21 mouse cellular contexts compared by ENCODE assay signal in the genomic region with DNA sequence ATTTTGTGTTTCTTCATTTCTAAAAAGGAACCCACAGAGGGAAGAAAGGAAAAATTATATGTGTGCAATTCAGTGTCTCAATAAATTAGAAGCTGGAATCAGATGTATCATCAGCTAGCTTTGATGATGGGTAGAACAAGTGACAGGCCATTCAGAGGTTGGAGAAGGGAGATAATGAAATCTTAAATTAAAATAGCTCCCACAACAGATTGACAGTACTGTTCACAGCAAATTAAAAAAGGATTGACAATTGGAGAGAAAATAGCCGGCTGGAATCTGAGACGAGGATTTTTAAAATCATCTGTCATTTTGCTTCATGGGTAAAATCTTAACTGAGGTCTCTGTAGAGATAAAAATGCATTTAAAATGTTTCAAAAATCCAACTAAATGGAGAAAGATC.
A peak's percentile ranks its signal among the peaks of the same experiment; 100 is the strongest.
DNase-seq lines count a peak whose midpoint lies in the region; ATAC-seq and TF ChIP-seq lines count a peak whose summit lies in the region.
"Had no signal": no experiment of that assay in that cellular context is flagged by ENCODE, and none has a peak within 500 bp of the region (broad histone marks: within the 10 kb centered on the region; RNA-seq: fewer than 3 reads in every experiment).

No protein-coding gene starts in this region.

- H3K9me3 ChIP-seq in forebrain, embryonic 15.5 days = no peaks in the 10 kb centered on the region
- no peaks in the 10 kb centered on the region for H3K9me3 ChIP-seq in forebrain, embryonic 12.5 days
- H3K9me3 ChIP-seq in forebrain, embryonic 16.5 days (ENCODE audit: control insufficient read depth, low read length) = no peaks in the 10 kb centered on the region
- H3K9me3 ChIP-seq: embryonic facial prominence, embryonic 12.5 days; heart, embryonic 13.5 days had no signal

- no peaks in the 10 kb centered on the region for H3K27me3 ChIP-seq in forebrain, embryonic 15.5 days
- H3K27me3 ChIP-seq in forebrain, embryonic 12.5 days = no peaks in the 10 kb centered on the region
- no peaks in the 10 kb centered on the region for H3K27me3 ChIP-seq in forebrain, embryonic 16.5 days (replicated peaks; ENCODE audit: control insufficient read depth, insufficient read depth, low read length)
- H3K27me3 ChIP-seq: CH12.LX; embryonic facial prominence, embryonic 12.5 days; heart, embryonic 13.5 days had no signal

- peak overlapping the region; percentile 68 for H3K27ac ChIP-seq in forebrain, embryonic 15.5 days (replicated peaks)
- H3K27ac ChIP-seq in forebrain, embryonic 12.5 days = no peak overlapping the region
- H3K27ac ChIP-seq in layer of hippocampus, adult 2 months = peak overlapping the region; percentile 78
- H3K27ac ChIP-seq in forebrain, embryonic 16.5 days (ENCODE audit: low read length) = 0 out of 2 replicates have a peak overlapping the region, but pooled peaks have one; percentile 41
- H3K27ac ChIP-seq: embryonic facial prominence, embryonic 12.5 days; heart, embryonic 13.5 days; hindbrain, postnatal 0 days had no signal

- H3K4me3 ChIP-seq in forebrain, embryonic 15.5 days = no peak overlapping the region
- H3K4me3 ChIP-seq in forebrain, embryonic 12.5 days (replicated peaks) = no peak overlapping the region
- H3K4me3 ChIP-seq in layer of hippocampus, adult 2 months = no peak overlapping the region
- H3K4me3 ChIP-seq in forebrain, embryonic 16.5 days (replicated peaks; ENCODE audit: low read length) = no peak overlapping the region
- H3K4me3 ChIP-seq: embryonic facial prominence, embryonic 12.5 days; heart, embryonic 13.5 days had no signal

- H3K36me3 ChIP-seq in forebrain, embryonic 15.5 days = no peaks in the 10 kb centered on the region
- H3K36me3 ChIP-seq in forebrain, embryonic 12.5 days (replicated peaks) = no peaks in the 10 kb centered on the region
- no peaks in the 10 kb centered on the region for H3K36me3 ChIP-seq in forebrain, embryonic 16.5 days (ENCODE audit: control insufficient read depth, insufficient read depth)
- H3K36me3 ChIP-seq: embryonic facial prominence, embryonic 12.5 days; heart, embryonic 13.5 days had no signal

- no peak overlapping the region for H3K4me2 ChIP-seq in forebrain, embryonic 15.5 days (replicated peaks)
- H3K4me2 ChIP-seq in forebrain, embryonic 12.5 days = no peak overlapping the region
- no peak overlapping the region for H3K4me2 ChIP-seq in forebrain, embryonic 16.5 days (ENCODE audit: low read length)
- H3K4me2 ChIP-seq: embryonic facial prominence, embryonic 12.5 days; heart, embryonic 13.5 days had no signal

- H3K9ac ChIP-seq in forebrain, embryonic 15.5 days (replicated peaks) = no peak overlapping the region
- no peak overlapping the region for H3K9ac ChIP-seq in forebrain, embryonic 12.5 days
- H3K9ac ChIP-seq in forebrain, embryonic 16.5 days (replicated peaks; ENCODE audit: low read depth, low read length) = no peak overlapping the region
- H3K9ac ChIP-seq: embryonic facial prominence, embryonic 12.5 days; heart, embryonic 13.5 days had no signal

- no peak for ATAC-seq in forebrain, embryonic 15.5 days (replicated peaks)
- no peak; the same call in 1 of the 2 replicates for ATAC-seq in forebrain, embryonic 12.5 days (ENCODE audit: low FRiP score)
- peak; percentile 68 for ATAC-seq in forebrain, embryonic 16.5 days
- ATAC-seq: activated CD4-positive, CD25-positive, alpha-beta regulatory T cell, adult 4 months; hindbrain, postnatal 0 days; Patski had no signal

- DNase-seq in layer of hippocampus, adult 2 months (ENCODE audit: low spot score in 2 of 2) = peak in 1 of 2 experiments; percentile 27
- no peak for DNase-seq in layer of hippocampus, adult 9-10 months (ENCODE audit: low spot score)
- peak; percentile 18 for DNase-seq in brain, adult 2 months (ENCODE audit: low read depth, low spot score)
- DNase-seq in embryo, embryonic 11 days = no peak
- DNase-seq: adrenal gland, postnatal 14 days; cerebellum, adult 11 months; cerebellum, adult 8-10 months; cerebellum, postnatal 14 days; gastrocnemius, postnatal 36 days; heart, adult 11 months; heart, postnatal 36 days; kidney, adult 11 months had no signal

- TF ChIP-seq CTCF in layer of hippocampus, adult 2 months (conservative IDR thresholded peaks at IDR 0.05) = no peak

- H3K4me1 ChIP-seq in forebrain, embryonic 15.5 days = peaks cover 19% of the 10 kb centered on the region
- H3K4me1 ChIP-seq in forebrain, embryonic 12.5 days = no peaks in the 10 kb centered on the region
- H3K4me1 ChIP-seq in forebrain, embryonic 16.5 days (replicated peaks; ENCODE audit: control insufficient read depth, insufficient read depth, low read length) = peaks cover 7% of the 10 kb centered on the region
- H3K4me1 ChIP-seq: embryonic facial prominence, embryonic 12.5 days had no signal

- 14% methylated on average over 2 of the region's 2 CpGs for WGBS in forebrain, embryonic 15.5 days
- WGBS in forebrain, embryonic 12.5 days = 62% methylated on average over 2 of the region's 2 CpGs
- WGBS in forebrain, embryonic 16.5 days = 32% methylated on average over 2 of the region's 2 CpGs
